Mouse (Mus musculus) embryonic facial prominence, embryonic 12.5 days (tissue): ENCODE results near the gene Ptchd4. TPM values are rescaled to one million over a fixed set of nuclear protein-coding genes. Genes with fewer than 3 reads are reported as not detected.

ENCODE experiments used
- ATAC-seq: fragments of 200-750 bp; cut with Nextera tagmentation; 2 replicates; pipeline ENCODE4 v1.8.0; 2017; ENCODE audit not compliant: insufficient number of reproducible peaks, insufficient read depth, low FRiP score, low TSS enrichment
- H3K27ac ChIP-seq: fragments of 300-500 bp; sonication (generic); 2 replicates; pipeline ENCODE4 v1.5.1; 2016; ENCODE audit warnings: mild to moderate bottlenecking
- H3K27me3 ChIP-seq: fragments of 300-500 bp; sonication (generic); 2 replicates; pipeline ENCODE4 v1.6.1; 2016; ENCODE audit warnings: mild to moderate bottlenecking, moderate library complexity
- H3K36me3 ChIP-seq: fragments of 300-500 bp; sonication (generic); 2 replicates; pipeline ENCODE4 v1.6.1; 2016; ENCODE audit warnings: mild to moderate bottlenecking
- H3K4me1 ChIP-seq: fragments of 300-500 bp; sonication (generic); 2 replicates; pipeline ENCODE4 v1.6.1; 2016
- H3K4me2 ChIP-seq: fragments of 300-500 bp; sonication (generic); replicated peaks from 2 replicates; pipeline ENCODE4 v1.6.1; 2016; ENCODE audit warnings: mild to moderate bottlenecking, moderate library complexity
- H3K4me3 ChIP-seq: fragments of 300-500 bp; sonication (generic); 2 replicates; pipeline ENCODE4 v1.5.1; 2016; ENCODE audit warnings: mild to moderate bottlenecking
- H3K9ac ChIP-seq: fragments of 300-500 bp; sonication (generic); 2 replicates; pipeline ENCODE4 v1.6.1; 2016; ENCODE audit warnings: mild to moderate bottlenecking, moderate library complexity
- H3K9me3 ChIP-seq: fragments of 300-500 bp; sonication (generic); 2 replicates; pipeline ENCODE4 v1.6.1; 2016; ENCODE audit warnings: mild to moderate bottlenecking, moderate library complexity
- WGBS: fragments of 180-500 bp; shearing (Covaris S2); methylation state at CpG from one replicate; pipeline ENCODE4 v1.1.7; 2016; 5-methylcytosine and 5-hydroxymethylcytosine counted together
- polyA plus RNA-seq: library from polyadenylated mRNA; unstranded; fragments of >200 nt; fragmentation: Nextera tagmentation; extraction: Ambion mirVana; gene quantifications from 2 replicates; pipeline ENCODE4 v1.2.1, GENCODE M21; 2016

The Ptchd4 gene
- polyA plus RNA-seq, 1 experiment from 2014 or later: 3.0 TPM

- H3K9me3 ChIP-seq: no peaks in the 10 kb centered on the region
- no peak overlapping the region for H3K4me3 ChIP-seq
- ATAC-seq: no peak
- WGBS: 89% methylated on average over 2 of the region's 2 CpGs
- no peak overlapping the region for H3K27ac ChIP-seq
- H3K36me3 ChIP-seq: no peaks in the 10 kb centered on the region
- H3K4me1 ChIP-seq: no peaks in the 10 kb centered on the region
- no peak overlapping the region for H3K4me2 ChIP-seq
- no peaks in the 10 kb centered on the region for H3K27me3 ChIP-seq
- H3K9ac ChIP-seq: no peak overlapping the region
These were observed 136.5 kb downstream of the Ptchd4 start for GRCm38 (mm10) chr17:42452235-42452634.

DNA sequence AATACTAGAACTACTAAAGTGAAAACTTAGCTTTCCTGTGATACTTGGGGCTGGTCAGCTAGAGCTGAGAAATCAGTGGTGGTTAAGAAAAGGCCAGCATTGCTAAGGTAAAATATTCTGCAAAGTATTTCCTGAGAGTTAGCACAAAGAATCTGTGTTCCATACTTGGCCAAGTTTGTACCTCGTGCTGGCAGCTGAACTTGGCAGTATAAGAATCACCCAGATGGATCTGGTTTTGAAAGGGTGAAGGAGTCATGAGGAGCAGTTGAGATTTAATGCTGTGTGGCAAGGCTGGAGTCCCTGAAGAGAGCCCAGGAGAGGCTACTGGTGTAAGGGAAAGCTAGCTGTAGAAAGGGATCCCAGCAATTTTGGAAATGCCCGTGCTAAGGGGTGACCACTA, 140.7 kb downstream of the Ptchd4 start:
- no peak overlapping the region for H3K4me2 ChIP-seq
- no peak overlapping the region for H3K4me3 ChIP-seq
- no peak overlapping the region for H3K9ac ChIP-seq
- H3K9me3 ChIP-seq: no peaks in the 10 kb centered on the region
- no peaks in the 10 kb centered on the region for H3K27me3 ChIP-seq
- H3K4me1 ChIP-seq: no peaks in the 10 kb centered on the region
- 72% methylated on average over 2 of the region's 2 CpGs for WGBS
- H3K36me3 ChIP-seq: no peaks in the 10 kb centered on the region
- ATAC-seq: no peak
- no peak overlapping the region for H3K27ac ChIP-seq

- Histone ChIP-seq H3K4me1 (no peaks in the 10 kb centered on the region), H3K27ac (no peak overlapping the region), H3K9ac (no peak overlapping the region), H3K4me2 (no peak overlapping the region), H3K36me3 (no peaks in the 10 kb centered on the region), H3K4me3 (no peak overlapping the region), H3K9me3 (no peaks in the 10 kb centered on the region), H3K27me3 (no peaks in the 10 kb centered on the region)
- ATAC-seq: no peak
These were observed 147.0 kb downstream of the Ptchd4 start for GRCm38 (mm10) chr17:42462726-42463125.

DNA sequence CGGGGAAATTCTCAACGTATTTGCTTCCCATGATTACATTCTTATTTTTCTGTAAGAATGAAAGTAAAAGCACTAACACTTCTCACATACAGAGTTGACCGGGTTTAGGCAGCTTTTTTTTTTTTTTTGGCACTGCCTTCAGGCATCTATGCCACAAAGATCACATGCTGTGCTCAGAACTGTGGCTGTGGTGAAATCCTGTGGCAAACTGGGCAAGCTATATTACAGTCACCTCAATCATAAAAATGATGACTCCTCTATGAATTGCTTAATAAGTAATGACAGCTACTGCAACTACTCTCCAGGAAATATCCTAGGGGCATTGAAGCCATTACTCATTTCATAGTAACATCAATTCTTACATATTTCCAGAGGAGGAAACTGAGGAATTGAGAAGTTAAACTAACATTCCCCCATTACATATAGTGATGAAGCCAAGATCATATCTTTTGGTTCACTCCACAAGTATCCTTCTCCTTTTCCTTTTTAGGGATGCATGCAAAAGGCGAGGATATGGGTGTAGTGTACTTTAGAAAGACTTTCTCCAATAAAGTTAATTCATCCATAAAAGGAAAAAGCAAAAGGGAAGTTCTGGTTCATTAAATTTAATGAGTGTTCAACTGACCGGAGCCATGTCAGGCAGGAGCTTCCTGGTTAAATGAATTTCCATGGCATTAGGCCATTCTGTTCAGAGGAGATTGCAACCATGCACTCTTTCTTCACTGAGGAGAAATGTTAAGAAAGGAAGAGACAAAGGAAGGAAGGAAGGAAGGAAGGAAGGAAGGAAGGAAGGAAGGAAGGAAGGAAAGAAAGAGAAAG, 164.6 kb downstream of the Ptchd4 start:
- Histone ChIP-seq H3K4me3 (no peak overlapping the region), H3K36me3 (no peaks in the 10 kb centered on the region), H3K9ac (no peak overlapping the region), H3K27me3 (no peaks in the 10 kb centered on the region), H3K4me2 (no peak overlapping the region), H3K27ac (no peak overlapping the region), H3K4me1 (no peaks in the 10 kb centered on the region), H3K9me3 (no peaks in the 10 kb centered on the region)
- WGBS: 78% methylated on average over 5 of the region's 5 CpGs
- ATAC-seq: no peak

DNA sequence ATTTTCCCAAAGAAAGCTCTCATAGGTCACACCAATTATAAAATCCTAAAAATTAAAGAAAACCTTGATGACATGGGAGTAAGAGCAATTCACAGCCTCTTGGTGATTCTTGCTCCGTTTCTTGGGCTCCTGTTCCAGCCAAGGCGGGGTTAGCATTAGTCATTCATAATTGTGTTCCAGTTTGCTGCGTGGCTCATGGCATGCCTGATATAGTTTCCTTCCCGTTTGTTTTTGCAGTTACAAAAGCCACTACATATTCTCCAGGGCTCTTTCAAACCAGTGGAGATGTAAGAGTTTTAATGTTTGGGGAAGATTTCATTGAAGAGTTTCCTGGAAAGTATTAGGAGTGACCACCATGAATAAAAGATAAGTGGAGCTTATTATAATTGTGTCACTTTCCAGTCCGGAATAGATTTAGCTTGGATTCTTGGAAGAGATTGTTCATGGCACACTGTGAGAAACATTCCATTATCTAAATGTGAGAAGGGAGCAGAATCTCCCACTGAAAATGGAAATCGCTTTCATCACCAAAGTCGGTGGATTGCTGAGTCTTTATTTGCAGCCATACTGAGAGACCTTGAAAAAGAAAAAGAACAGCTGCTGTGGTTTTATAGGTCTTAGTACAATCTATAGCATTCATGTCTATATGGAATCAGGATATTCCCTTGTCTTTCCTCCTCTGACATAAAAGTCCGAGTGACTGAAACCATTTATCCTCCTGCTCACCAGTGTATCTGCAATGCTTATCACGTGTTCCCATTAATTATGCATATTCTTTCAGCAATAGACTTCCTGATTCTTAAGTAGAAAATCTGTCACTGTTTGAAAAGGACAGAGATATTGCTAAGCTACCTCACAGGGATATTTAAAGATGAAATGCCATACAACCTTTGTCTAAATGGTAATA, 193.9 kb downstream of the Ptchd4 start:
- Histone ChIP-seq H3K4me1 (no peaks in the 10 kb centered on the region), H3K9ac (no peak overlapping the region), H3K4me3 (no peak overlapping the region), H3K9me3 (no peaks in the 10 kb centered on the region), H3K27me3 (no peaks in the 10 kb centered on the region), H3K36me3 (no peaks in the 10 kb centered on the region), H3K27ac (no peak overlapping the region), H3K4me2 (no peak overlapping the region)
- WGBS: 79% methylated on average over 9 of the region's 9 CpGs
- no peak for ATAC-seq

- WGBS: 34% methylated on average over 5 of the region's 5 CpGs
- Histone ChIP-seq H3K4me1 (no peaks in the 10 kb centered on the region), H3K9me3 (no peaks in the 10 kb centered on the region), H3K9ac (no peak overlapping the region), H3K27ac (no peak overlapping the region), H3K27me3 (no peaks in the 10 kb centered on the region), H3K36me3 (no peaks in the 10 kb centered on the region), H3K4me2 (no peak overlapping the region), H3K4me3 (no peak overlapping the region)
- no peak for ATAC-seq
These were observed 214.4 kb downstream of the Ptchd4 start for GRCm38 (mm10) chr17:42530147-42530546.

DNA sequence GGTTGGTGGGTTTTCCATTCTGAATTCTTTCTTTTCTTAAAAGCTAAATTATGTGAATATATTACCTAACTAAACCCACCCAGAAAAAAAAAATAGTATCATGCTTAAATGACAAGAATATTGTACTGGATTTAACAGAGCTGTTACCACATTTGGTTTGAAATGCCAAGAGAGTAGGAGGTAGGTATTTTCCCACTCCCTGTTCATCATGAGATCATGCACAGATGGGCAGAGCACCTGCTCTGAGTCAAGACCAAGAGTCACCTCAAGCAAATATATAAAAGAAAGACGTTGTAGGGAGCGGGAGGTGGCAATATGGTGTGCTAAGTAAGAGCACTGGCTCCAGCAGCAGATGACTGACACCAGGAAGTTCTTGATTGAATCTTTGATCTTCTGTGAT, 233.8 kb downstream of the Ptchd4 start:
- H3K4me3 ChIP-seq: no peak overlapping the region
- WGBS: 80% methylated on average over 2 of the region's 2 CpGs
- no peak overlapping the region for H3K9ac ChIP-seq
- no peaks in the 10 kb centered on the region for H3K4me1 ChIP-seq
- no peaks in the 10 kb centered on the region for H3K27me3 ChIP-seq
- no peaks in the 10 kb centered on the region for H3K9me3 ChIP-seq
- no peak overlapping the region for H3K4me2 ChIP-seq
- H3K27ac ChIP-seq: no peak overlapping the region
- no peaks in the 10 kb centered on the region for H3K36me3 ChIP-seq
- no peak for ATAC-seq
